Mouse (Mus musculus): Measurements from ENCODE around the gene Olfr1095. TPM values are rescaled to one million over a fixed set of nuclear protein-coding genes. Genes with fewer than 3 reads are reported as not detected.

The Olfr1095 gene
- not detected in 2 replicates for polyA plus RNA-seq (2015; fragmentation: Nextera tagmentation; extraction: Ambion mirVana)

- Histone ChIP-seq H3K4me1 (no peaks in the 10 kb centered on the region), H3K9ac (no peak within 1 kb of the TSS), H3K4me2 (no peak within 1 kb of the TSS), H3K9me3 (replicated peaks) (no peaks in the 10 kb centered on the region), H3K27ac (no peak within 1 kb of the TSS), H3K4me3 (replicated peaks) (no peak within 1 kb of the TSS), H3K36me3 (no peaks in the 10 kb centered on the region), H3K27me3 (no peaks in the 10 kb centered on the region)
- 87% methylated on average over 3 of the region's 3 CpGs for WGBS
- ATAC-seq (replicated peaks; ENCODE audit: low FRiP score): no peak
These were observed at the start of gene Olfr1095 for GRCm38 (mm10) chr2:86851596-86851995. TSS of gene Olfr1095 (minus strand) at chr2:86851696.

GRCm38 (mm10) chr2:86892116-86892515 is 40.6 kb upstream of the Olfr1095 start, which contains the start of gene Olfr1097:
TSS of gene Olfr1097 (minus strand) at chr2:86892216.
- no peak for ATAC-seq (replicated peaks; ENCODE audit: low FRiP score)
- no peak within 1 kb of the TSS for H3K9ac ChIP-seq
- no peak within 1 kb of the TSS for H3K4me3 ChIP-seq (replicated peaks)
- no peak within 1 kb of the TSS for H3K27ac ChIP-seq
- no peaks in the 10 kb centered on the region for H3K4me1 ChIP-seq
- WGBS: 93% methylated on average over 1 of the region's 1 CpGs
- no peaks in the 10 kb centered on the region for H3K9me3 ChIP-seq (replicated peaks)
- H3K36me3 ChIP-seq: no peaks in the 10 kb centered on the region
- H3K4me2 ChIP-seq: no peak within 1 kb of the TSS
- no peaks in the 10 kb centered on the region for H3K27me3 ChIP-seq

GRCm38 (mm10) chr2:86874702-86875101 is 23.2 kb upstream of the Olfr1095 start, which contains the start of gene Gm13723:
TSS of gene Gm13723 (minus strand) at chr2:86874802.
- WGBS: 36% methylated on average over 1 of the region's 1 CpGs
- no peak for ATAC-seq (replicated peaks; ENCODE audit: low FRiP score)
- Histone ChIP-seq H3K36me3 (no peaks in the 10 kb centered on the region), H3K4me3 (replicated peaks) (no peak within 1 kb of the TSS), H3K4me2 (no peak within 1 kb of the TSS), H3K9ac (no peak within 1 kb of the TSS), H3K27ac (no peak within 1 kb of the TSS), H3K4me1 (no peaks in the 10 kb centered on the region), H3K9me3 (replicated peaks) (no peaks in the 10 kb centered on the region), H3K27me3 (no peaks in the 10 kb centered on the region)

GRCm38 (mm10) chr2:86824363-86824762 is 27.1 kb downstream of the Olfr1095 start, which contains the start of gene Olfr1094:
TSS of gene Olfr1094 (plus strand) at chr2:86824663.
- ATAC-seq (replicated peaks; ENCODE audit: low FRiP score): no peak
- H3K36me3 ChIP-seq: no peaks in the 10 kb centered on the region
- H3K27ac ChIP-seq: no peak within 1 kb of the TSS
- no peak within 1 kb of the TSS for H3K9ac ChIP-seq
- no peaks in the 10 kb centered on the region for H3K4me1 ChIP-seq
- no peak within 1 kb of the TSS for H3K4me3 ChIP-seq (replicated peaks)
- no peak within 1 kb of the TSS for H3K4me2 ChIP-seq
- no peaks in the 10 kb centered on the region for H3K27me3 ChIP-seq
- H3K9me3 ChIP-seq (replicated peaks): no peaks in the 10 kb centered on the region

GRCm38 (mm10) chr2:86809918-86810317 is 41.6 kb downstream of the Olfr1095 start, which contains the start of gene Olfr141:
TSS of gene Olfr141 (minus strand) at chr2:86810018.
- no peak for ATAC-seq (replicated peaks; ENCODE audit: low FRiP score)
- H3K4me1 ChIP-seq: no peaks in the 10 kb centered on the region
- no peaks in the 10 kb centered on the region for H3K27me3 ChIP-seq
- H3K9me3 ChIP-seq (replicated peaks): no peaks in the 10 kb centered on the region
- H3K4me3 ChIP-seq (replicated peaks): no peak within 1 kb of the TSS
- H3K36me3 ChIP-seq: no peaks in the 10 kb centered on the region
- H3K4me2 ChIP-seq: no peak within 1 kb of the TSS
- H3K9ac ChIP-seq: no peak within 1 kb of the TSS
- no peak within 1 kb of the TSS for H3K27ac ChIP-seq

Other genes with a start within 250 kb of the Olfr1095 start
- gene Olfr1084, start 212.0 kb downstream of the Olfr1095 start, polyA plus RNA-seq (2015; fragmentation: Nextera tagmentation; extraction: Ambion mirVana): not detected in 2 replicates
- gene Olfr1085, start 189.7 kb downstream of the Olfr1095 start, polyA plus RNA-seq (2015; fragmentation: Nextera tagmentation; extraction: Ambion mirVana): not detected in 2 replicates
- gene Olfr1086, start 171.6 kb downstream of the Olfr1095 start, polyA plus RNA-seq (2015; fragmentation: Nextera tagmentation; extraction: Ambion mirVana): not detected in 2 replicates
- not detected in 2 replicates for gene Olfr1087, start 153.3 kb downstream of the Olfr1095 start, polyA plus RNA-seq (2015; fragmentation: Nextera tagmentation; extraction: Ambion mirVana)
- gene Olfr1089, start 118.0 kb downstream of the Olfr1095 start, polyA plus RNA-seq (2015; fragmentation: Nextera tagmentation; extraction: Ambion mirVana): not detected in 2 replicates
- not detected in 2 replicates for gene Olfr1090, start 92.7 kb downstream of the Olfr1095 start, polyA plus RNA-seq (2015; fragmentation: Nextera tagmentation; extraction: Ambion mirVana)
- not detected in 2 replicates for gene Olfr1093, start 69.2 kb downstream of the Olfr1095 start, polyA plus RNA-seq (2015; fragmentation: Nextera tagmentation; extraction: Ambion mirVana)
- gene Olfr141, start 41.7 kb downstream of the Olfr1095 start, polyA plus RNA-seq (2015; fragmentation: Nextera tagmentation; extraction: Ambion mirVana): not detected in 2 replicates
- gene Olfr1094, start 27.0 kb downstream of the Olfr1095 start, polyA plus RNA-seq (2015; fragmentation: Nextera tagmentation; extraction: Ambion mirVana): not detected in 2 replicates
- not detected in 2 replicates for gene Gm13723, start 23.1 kb upstream of the Olfr1095 start, polyA plus RNA-seq (2015; fragmentation: Nextera tagmentation; extraction: Ambion mirVana)
- not detected in 2 replicates for gene Olfr1097, start 40.5 kb upstream of the Olfr1095 start, polyA plus RNA-seq (2015; fragmentation: Nextera tagmentation; extraction: Ambion mirVana)
- not detected in 2 replicates for gene Olfr1098, start 72.8 kb upstream of the Olfr1095 start, polyA plus RNA-seq (2015; fragmentation: Nextera tagmentation; extraction: Ambion mirVana)
- not detected in 2 replicates for gene Olfr1099, start 109.0 kb upstream of the Olfr1095 start, polyA plus RNA-seq (2015; fragmentation: Nextera tagmentation; extraction: Ambion mirVana)
- not detected in 2 replicates for gene Olfr1100, start 128.3 kb upstream of the Olfr1095 start, polyA plus RNA-seq (2015; fragmentation: Nextera tagmentation; extraction: Ambion mirVana)
- gene Olfr1101, start 139.5 kb upstream of the Olfr1095 start, polyA plus RNA-seq (2015; fragmentation: Nextera tagmentation; extraction: Ambion mirVana): not detected in 2 replicates
- gene Olfr1102, start 146.7 kb upstream of the Olfr1095 start, polyA plus RNA-seq (2015; fragmentation: Nextera tagmentation; extraction: Ambion mirVana): not detected in 2 replicates
- gene Olfr1104, start 175.4 kb upstream of the Olfr1095 start, polyA plus RNA-seq (2015; fragmentation: Nextera tagmentation; extraction: Ambion mirVana): not detected in 2 replicates
- not detected in 2 replicates for gene Olfr1105, start 184.8 kb upstream of the Olfr1095 start, polyA plus RNA-seq (2015; fragmentation: Nextera tagmentation; extraction: Ambion mirVana)
- not detected in 2 replicates for gene Olfr1106, start 200.6 kb upstream of the Olfr1095 start, polyA plus RNA-seq (2015; fragmentation: Nextera tagmentation; extraction: Ambion mirVana)
- gene Olfr1107, start 224.1 kb upstream of the Olfr1095 start, polyA plus RNA-seq (2015; fragmentation: Nextera tagmentation; extraction: Ambion mirVana): not detected in 2 replicates
- not detected in 2 replicates for gene Olfr1109, start 244.3 kb upstream of the Olfr1095 start, polyA plus RNA-seq (2015; fragmentation: Nextera tagmentation; extraction: Ambion mirVana)

Measured in kidney, embryonic 15.5 days (tissue).